Mouse (Mus musculus) intestine, embryonic 16.5 days (tissue): ENCODE data around the gene Npas1. TPM values are rescaled to one million over a fixed set of nuclear protein-coding genes. Genes with fewer than 3 reads are reported as not detected.

ENCODE experiments used
- ATAC-seq: fragments of 200-750 bp; cut with Nextera tagmentation; 2 replicates; pipeline ENCODE4 v1.8.0; 2017; ENCODE audit warnings: moderate TSS enrichment, moderate library complexity
- H3K27ac ChIP-seq: fragments of 300-500 bp; sonication (generic); 2 replicates; pipeline ENCODE4 v1.5.1; 2014; ENCODE audit warnings: mild to moderate bottlenecking, low read length
- H3K27me3 ChIP-seq: fragments of 300-500 bp; sonication (generic); replicated peaks from 2 replicates; pipeline ENCODE4 v1.6.1; 2014; ENCODE audit warnings: low read length, control low read depth, mixed read lengths; ENCODE audit not compliant: control insufficient read depth, insufficient read depth
- H3K36me3 ChIP-seq: fragments of 300-500 bp; sonication (generic); 2 replicates; pipeline ENCODE4 v1.6.1; 2014; ENCODE audit warnings: low read length, control low read depth; ENCODE audit not compliant: control insufficient read depth, insufficient read depth
- H3K4me1 ChIP-seq: fragments of 300-500 bp; sonication (generic); 2 replicates; pipeline ENCODE4 v1.6.1; 2014; ENCODE audit warnings: low read length, control low read depth, mixed read lengths; ENCODE audit not compliant: control insufficient read depth, insufficient read depth
- H3K4me2 ChIP-seq: fragments of 300-500 bp; sonication (generic); 2 replicates; pipeline ENCODE4 v1.6.1; 2014; ENCODE audit warnings: low read depth, low read length, control low read depth
- H3K4me3 ChIP-seq: fragments of 300-500 bp; sonication (generic); 2 replicates; pipeline ENCODE4 v1.5.1; 2014; ENCODE audit warnings: mild to moderate bottlenecking, low read length
- H3K9ac ChIP-seq: fragments of 300-500 bp; sonication (generic); 2 replicates; pipeline ENCODE4 v1.6.1; 2014; ENCODE audit warnings: low read depth, low read length
- H3K9me3 ChIP-seq: fragments of 300-500 bp; sonication (generic); 2 replicates; pipeline ENCODE4 v1.6.1; 2016; ENCODE audit warnings: low read length, control low read depth; ENCODE audit not compliant: control insufficient read depth
- WGBS: fragments of 180-500 bp; shearing (Covaris S2); extraction: QIAGEN DNeasy Blood & Tissue Kit; methylation state at CpG from one replicate; pipeline ENCODE4 v1.1.7; 2014; 5-methylcytosine and 5-hydroxymethylcytosine counted together
- polyA plus RNA-seq: library from polyadenylated mRNA; unstranded; fragments of >200 nt; fragmentation: Nextera tagmentation; extraction: Ambion mirVana; gene quantifications from 2 replicates; pipeline ENCODE4 v1.2.1, GENCODE M21; 2015

The Npas1 gene
- polyA plus RNA-seq, 1 experiment from 2014 or later: 0.27 TPM

- Histone ChIP-seq H3K4me2 (no peak overlapping the region), H3K4me3 (no peak overlapping the region), H3K36me3 (peaks cover 14% of the 10 kb centered on the region), H3K9me3 (no peaks in the 10 kb centered on the region), H3K27ac (peak overlapping the region; percentile 57), H3K4me1 (peaks cover 10% of the 10 kb centered on the region), H3K27me3 (no peaks in the 10 kb centered on the region), H3K9ac (no peak overlapping the region)
- WGBS: 66% methylated on average over 3 of the region's 3 CpGs
- peak; percentile 82 for ATAC-seq
Observed at GRCm38 (mm10) chr7:16415426-16415825, 62.1 kb downstream of the Npas1 start.

GRCm38 (mm10) chr7:16412930-16413329 is 64.6 kb downstream of the Npas1 start:
- no peak overlapping the region for H3K9ac ChIP-seq
- no peak overlapping the region for H3K27ac ChIP-seq
- H3K4me2 ChIP-seq: no peak overlapping the region
- no peak for ATAC-seq
- H3K27me3 ChIP-seq: no peaks in the 10 kb centered on the region
- peaks cover 3% of the 10 kb centered on the region; the same call in 1 of the 2 replicates for H3K36me3 ChIP-seq
- H3K9me3 ChIP-seq: no peaks in the 10 kb centered on the region
- H3K4me3 ChIP-seq: no peak overlapping the region
- WGBS: 61% methylated on average over 2 of the region's 2 CpGs
- H3K4me1 ChIP-seq: peaks cover 3% of the 10 kb centered on the region; the same call in 1 of the 2 replicates

- Histone ChIP-seq H3K27me3 (no peaks in the 10 kb centered on the region), H3K4me2 (no peak overlapping the region), H3K9ac (no peak overlapping the region), H3K27ac (no peak overlapping the region), H3K9me3 (no peaks in the 10 kb centered on the region), H3K36me3 (peaks cover 3% of the 10 kb centered on the region; the same call in 1 of the 2 replicates), H3K4me1 (peaks cover 3% of the 10 kb centered on the region; the same call in 1 of the 2 replicates), H3K4me3 (no peak overlapping the region)
- WGBS: 85% methylated on average over 8 of the region's 8 CpGs
- no peak for ATAC-seq
Observed at GRCm38 (mm10) chr7:16412220-16412896, 65.2 kb downstream of the Npas1 start.

- WGBS: 88% methylated on average over 5 of the region's 5 CpGs
- Histone ChIP-seq H3K27me3 (no peaks in the 10 kb centered on the region), H3K4me2 (no peak overlapping the region), H3K4me3 (no peak overlapping the region), H3K9me3 (no peaks in the 10 kb centered on the region), H3K27ac (no peak overlapping the region), H3K4me1 (peaks cover 5% of the 10 kb centered on the region), H3K36me3 (no peaks in the 10 kb centered on the region), H3K9ac (no peak overlapping the region)
- no peak for ATAC-seq
Observed at GRCm38 (mm10) chr7:16411100-16411499, 66.4 kb downstream of the Npas1 start.

- H3K4me2 ChIP-seq: no peak overlapping the region
- ATAC-seq: no peak
- 90% methylated on average over 3 of the region's 3 CpGs for WGBS
- H3K27ac ChIP-seq: peak overlapping the region; percentile 27; the same call in 1 of the 2 replicates
- no peaks in the 10 kb centered on the region for H3K36me3 ChIP-seq
- H3K9me3 ChIP-seq: no peaks in the 10 kb centered on the region
- H3K4me1 ChIP-seq: peaks cover 31% of the 10 kb centered on the region
- H3K27me3 ChIP-seq: no peaks in the 10 kb centered on the region
- H3K4me3 ChIP-seq: no peak overlapping the region
- no peak overlapping the region for H3K9ac ChIP-seq
Observed at GRCm38 (mm10) chr7:16406978-16407377, 70.5 kb downstream of the Npas1 start.

Other genes starting within 250 kb of the Npas1 start
- gene C5ar2, start 233.6 kb downstream of the Npas1 start, polyA plus RNA-seq: 0.15 and 0.18 TPM in 2 replicates
- 1.9 and 2.4 TPM in 2 replicates for gene C5ar1, start 218.2 kb downstream of the Npas1 start, polyA plus RNA-seq
- gene Inafm1, start 204.1 kb downstream of the Npas1 start, polyA plus RNA-seq: 13.0 and 14.2 TPM in 2 replicates
- 19.8 and 20.8 TPM in 2 replicates for gene Ccdc9, start 190.9 kb downstream of the Npas1 start, polyA plus RNA-seq
- gene Bbc3, start 169.3 kb downstream of the Npas1 start, polyA plus RNA-seq: 6.2 and 6.6 TPM in 2 replicates
- gene Sae1, start 89.9 kb downstream of the Npas1 start, polyA plus RNA-seq: 238 and 263 TPM in 2 replicates
- 9.6 and 11.1 TPM in 2 replicates for gene Zc3h4, start 76.8 kb downstream of the Npas1 start, polyA plus RNA-seq
- gene Tmem160, start 24.9 kb downstream of the Npas1 start, polyA plus RNA-seq: 52.4 and 62.8 TPM in 2 replicates
- 7.3 and 7.8 TPM in 2 replicates for gene Arhgap35, start 137.3 kb upstream of the Npas1 start, polyA plus RNA-seq
- gene Ceacam15, start 198.0 kb upstream of the Npas1 start, polyA plus RNA-seq: not detected in 2 replicates
- 0.10 TPM in 1 of 2 replicates, not detected in the other for gene Ceacam9, start 244.2 kb upstream of the Npas1 start, polyA plus RNA-seq